In genomic region chr1:187664261-187664660, GRCm38 (mm10) we compare ENCODE assay signal across 21 mouse cellular contexts.
"Had no signal": no experiment of that assay in that cellular context is flagged by ENCODE, and none has a peak within 500 bp of the region (broad histone marks: within the 10 kb centered on the region; RNA-seq: fewer than 3 reads in every experiment).

No protein-coding gene starts in this region.

- ATAC-seq: forebrain, embryonic 15.5 days; forebrain, postnatal 0 days; hindbrain, postnatal 0 days; intestine, embryonic 16.5 days; liver, embryonic 12.5 days had no signal

- H3K27me3 ChIP-seq: forebrain, embryonic 15.5 days; heart, embryonic 12.5 days; hindbrain, embryonic 13.5 days; hindbrain, embryonic 15.5 days; limb, embryonic 13.5 days; limb, embryonic 15.5 days; liver, embryonic 12.5 days had no signal

- H3K9me3 ChIP-seq: forebrain, embryonic 15.5 days; heart, embryonic 10.5 days; heart, embryonic 12.5 days; hindbrain, embryonic 13.5 days; hindbrain, embryonic 15.5 days; limb, embryonic 13.5 days; limb, embryonic 15.5 days; liver, embryonic 12.5 days had no signal

- H3K4me2 ChIP-seq: forebrain, embryonic 15.5 days; heart, embryonic 12.5 days; hindbrain, embryonic 13.5 days; hindbrain, embryonic 15.5 days; limb, embryonic 15.5 days; liver, embryonic 12.5 days had no signal

- DNase-seq: forebrain, postnatal 0 days; gastrocnemius, postnatal 14 days; gastrocnemius, postnatal 36 days; heart, adult 18-20 months; heart, postnatal 10 days; kidney, adult 11 months; kidney, postnatal 10 days; layer of hippocampus, adult 9-11 months; layer of hippocampus, postnatal 36 days; left cerebral cortex, postnatal 4 days had no signal

- H3K9ac ChIP-seq: forebrain, embryonic 15.5 days; forebrain, postnatal 0 days; heart, embryonic 12.5 days; hindbrain, embryonic 13.5 days; hindbrain, embryonic 15.5 days; limb, embryonic 13.5 days; limb, embryonic 15.5 days; liver, embryonic 12.5 days; liver, embryonic 14.5 days had no signal

- H3K4me3 ChIP-seq: forebrain, embryonic 15.5 days; heart, embryonic 10.5 days; heart, embryonic 12.5 days; hindbrain, embryonic 13.5 days; hindbrain, embryonic 15.5 days; limb, embryonic 13.5 days; limb, embryonic 15.5 days; liver, embryonic 12.5 days had no signal

- H3K4me1 ChIP-seq: liver, embryonic 12.5 days had no signal

- H3K36me3 ChIP-seq: forebrain, embryonic 15.5 days; heart, embryonic 10.5 days; heart, embryonic 12.5 days; hindbrain, embryonic 13.5 days; hindbrain, embryonic 15.5 days; limb, embryonic 13.5 days; limb, embryonic 15.5 days; liver, embryonic 12.5 days had no signal

- H3K27ac ChIP-seq: forebrain, embryonic 15.5 days; heart, embryonic 10.5 days; hindbrain, embryonic 13.5 days; hindbrain, embryonic 15.5 days; hindbrain, postnatal 0 days; limb, embryonic 13.5 days; limb, embryonic 15.5 days; liver, embryonic 12.5 days; liver, embryonic 14.5 days had no signal
